Mouse (Mus musculus) bone marrow macrophage, adult 2 months (primary cell): Measurements from ENCODE around the gene Col20a1. TPM values are rescaled to one million over a fixed set of nuclear protein-coding genes. Genes with fewer than 3 reads are reported as not detected.

Experiments used
- H3K27ac ChIP-seq: 2 replicates; pipeline ENCODE4 v1.5.1; 2012; ENCODE audit warnings: low read depth, low read length; ENCODE audit not compliant: insufficient read depth
- H3K4me1 ChIP-seq: 2 replicates; pipeline ENCODE4 v1.6.1; 2012; ENCODE audit warnings: low read length; ENCODE audit not compliant: control insufficient read depth, insufficient read depth
- H3K4me3 ChIP-seq: 2 replicates; pipeline ENCODE4 v1.5.1; 2012; ENCODE audit warnings: mild to moderate bottlenecking, low read length, moderate library complexity; ENCODE audit not compliant: insufficient read depth
- CTCF ChIP-seq: IDR thresholded peaks from 2 replicates; pipeline ENCODE4 v1.5.1; 2012; ENCODE audit warnings: low read depth, mild to moderate bottlenecking, low read length, moderate library complexity
- POLR2A ChIP-seq: IDR thresholded peaks from 2 replicates; pipeline ENCODE4 v1.6.1; 2012; ENCODE audit warnings: mild to moderate bottlenecking, low read depth, low read length, borderline replicate concordance
- polyA plus RNA-seq: library from polyadenylated mRNA; stranded (reverse); fragments of >200 nt; gene quantifications from 2 replicates; pipeline ENCODE4 v1.2.4, GENCODE M21; 2012; ENCODE audit not compliant: missing spikeins, insufficient read depth, insufficient read length

The Col20a1 gene
- polyA plus RNA-seq, 1 experiment, result 1.9 TPM

DNA sequence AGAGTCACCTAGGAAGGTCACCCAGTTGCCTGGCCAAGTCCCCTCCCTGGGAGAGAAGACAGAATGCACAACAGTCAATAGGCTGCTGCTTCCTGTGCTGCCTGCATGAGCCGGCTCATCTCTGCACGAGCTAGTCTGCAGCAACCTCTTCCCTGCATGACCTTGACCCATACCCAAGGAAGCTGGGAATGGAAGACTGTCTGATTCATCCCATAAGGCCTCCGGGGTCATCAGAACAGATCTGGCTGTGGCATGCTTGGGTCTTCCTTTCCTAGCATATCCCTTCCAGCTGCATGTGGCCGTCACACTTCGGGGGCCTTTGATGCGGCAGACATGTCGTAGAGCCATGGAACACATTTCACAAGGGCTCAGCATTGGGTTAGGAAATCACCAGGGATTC is 48.9 kb downstream of the Col20a1 start:
- H3K27ac ChIP-seq, result no peak overlapping the region
- TF ChIP-seq CTCF (no peak), POLR2A (no peak)
- H3K4me3 ChIP-seq, result no peak overlapping the region

DNA sequence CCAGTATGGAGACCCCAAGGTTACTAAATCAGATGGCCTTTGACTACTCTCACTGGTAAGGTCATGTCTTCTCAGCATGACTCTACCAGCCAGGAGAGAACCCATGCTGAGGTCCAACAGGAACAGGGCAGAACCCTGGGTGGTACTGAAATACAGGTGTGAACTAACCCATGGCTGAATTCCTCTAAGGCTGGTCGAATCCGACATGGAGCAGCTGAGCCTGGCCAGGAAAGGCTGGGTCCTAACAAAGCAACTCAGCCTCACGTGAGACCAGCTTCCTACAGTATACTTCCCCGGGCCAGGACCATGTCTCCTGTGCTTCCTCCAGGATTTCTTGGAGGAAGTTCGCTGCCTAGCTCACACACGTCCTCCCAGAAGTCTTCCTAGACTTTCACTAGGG is 50.2 kb downstream of the Col20a1 start:
- no peak overlapping the region for H3K4me3 ChIP-seq
- H3K27ac ChIP-seq, result no peak overlapping the region
- H3K4me1 ChIP-seq, result no peaks in the 10 kb centered on the region
- TF ChIP-seq POLR2A, result no peak
- no peak for TF ChIP-seq CTCF

More for the DNA sequence above, 48.9 kb downstream of the Col20a1 start:
- no peaks in the 10 kb centered on the region for H3K4me1 ChIP-seq

DNA sequence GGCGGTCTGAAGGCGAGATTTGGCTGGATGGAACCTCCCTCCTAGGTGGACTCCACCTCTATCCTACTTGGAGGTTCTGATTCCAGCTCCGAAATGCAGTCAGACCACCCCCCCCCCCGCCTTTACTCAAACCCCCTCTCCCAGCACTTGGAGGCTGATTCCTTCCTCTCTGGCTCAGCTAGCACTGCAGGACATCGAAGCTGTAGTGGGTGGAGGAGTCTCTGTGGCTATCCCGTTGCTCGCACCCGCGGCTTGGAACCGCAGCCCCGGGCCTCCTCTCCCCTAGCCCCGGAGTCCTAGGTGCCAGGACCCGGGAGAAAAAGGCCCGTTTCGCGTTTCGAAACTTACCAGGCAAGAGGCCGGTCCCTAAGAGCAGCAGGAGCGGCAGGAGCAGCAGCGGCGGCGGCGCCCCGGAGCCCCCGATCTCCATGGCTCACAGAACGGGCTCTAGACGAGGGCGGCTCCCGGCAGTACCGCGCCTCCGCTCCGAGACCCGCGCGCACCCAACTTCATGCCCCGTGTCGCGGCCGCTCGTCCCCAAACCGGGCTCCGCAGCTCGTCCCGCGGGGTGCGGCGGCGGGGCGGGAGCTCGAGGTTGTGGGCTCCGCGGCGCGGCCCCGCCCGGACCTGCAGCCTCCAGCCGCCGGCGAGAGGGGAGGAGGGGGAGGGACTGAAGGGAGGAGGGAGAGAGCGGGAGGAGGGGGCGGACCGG is 52.5 kb downstream of the Col20a1 start:
- Histone ChIP-seq H3K4me3 (no peak overlapping the region), H3K27ac (no peak overlapping the region), H3K4me1 (no peaks in the 10 kb centered on the region)
- no peak for TF ChIP-seq POLR2A
- no peak for TF ChIP-seq CTCF

DNA sequence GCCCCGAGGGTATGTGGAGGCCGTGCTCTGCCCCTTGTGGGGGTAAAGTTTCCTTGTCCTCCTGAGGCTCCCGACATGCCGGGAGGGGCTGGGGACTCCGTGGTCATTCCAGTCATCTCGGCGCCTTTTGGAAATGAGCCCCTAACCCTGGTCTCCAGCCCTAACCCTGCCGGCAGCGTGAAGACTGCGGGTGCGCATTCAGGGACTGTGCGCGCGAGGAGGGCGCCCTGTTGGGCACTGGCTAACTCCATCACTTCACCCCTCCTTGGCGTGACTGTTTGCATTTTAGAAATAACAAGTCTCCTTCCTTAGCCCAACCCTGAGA is 53.0 kb downstream of the Col20a1 start:
- H3K4me3 ChIP-seq, result no peak overlapping the region
- no peak overlapping the region for H3K27ac ChIP-seq
- TF ChIP-seq CTCF (no peak), POLR2A (no peak)
- no peaks in the 10 kb centered on the region for H3K4me1 ChIP-seq

DNA sequence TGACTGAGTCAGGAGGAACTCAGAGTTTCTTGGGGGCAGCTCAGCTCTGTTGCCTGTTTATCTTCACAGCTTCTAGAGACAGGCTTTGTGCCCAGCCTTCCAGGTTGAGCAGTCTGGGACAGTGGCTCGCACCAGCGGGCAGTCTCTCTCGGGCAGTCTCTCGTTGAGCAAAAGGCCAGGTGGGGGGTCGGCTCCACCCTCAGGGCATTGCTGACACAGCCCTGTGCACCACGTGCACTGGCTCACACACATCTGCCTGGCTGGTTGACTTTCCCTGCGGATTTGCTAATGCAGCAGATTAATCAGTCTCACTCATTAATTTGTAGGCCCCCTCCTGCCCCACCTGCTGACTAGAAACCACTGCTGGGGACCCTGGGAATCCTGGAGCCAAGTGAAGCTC is 55.6 kb downstream of the Col20a1 start:
- TF ChIP-seq POLR2A, result no peak
- TF ChIP-seq CTCF, result no peak
- Histone ChIP-seq H3K4me1 (no peaks in the 10 kb centered on the region), H3K4me3 (no peak overlapping the region), H3K27ac (no peak overlapping the region)

DNA sequence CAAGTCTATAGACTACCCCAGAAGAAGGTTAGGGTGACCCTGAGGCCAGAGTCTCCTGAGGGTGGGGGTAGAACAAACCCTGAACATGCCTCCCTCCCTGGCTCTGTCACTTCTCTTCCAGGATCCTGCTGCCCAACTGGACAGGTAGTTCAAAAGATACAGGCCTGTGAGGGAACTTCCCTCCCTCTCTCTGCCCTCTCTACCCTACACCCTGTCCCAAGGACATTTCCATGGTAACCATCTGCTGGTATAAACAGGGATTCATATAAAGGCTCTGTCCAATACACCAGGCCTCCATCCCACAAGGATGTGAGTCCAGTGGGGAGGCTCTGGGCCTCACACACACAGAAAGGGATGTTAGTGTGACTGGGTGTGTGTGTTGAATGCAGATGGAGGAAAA is 56.0 kb downstream of the Col20a1 start:
- Histone ChIP-seq H3K4me3 (no peak overlapping the region), H3K4me1 (no peaks in the 10 kb centered on the region), H3K27ac (no peak overlapping the region)
- TF ChIP-seq POLR2A, result no peak
- TF ChIP-seq CTCF, result no peak

DNA sequence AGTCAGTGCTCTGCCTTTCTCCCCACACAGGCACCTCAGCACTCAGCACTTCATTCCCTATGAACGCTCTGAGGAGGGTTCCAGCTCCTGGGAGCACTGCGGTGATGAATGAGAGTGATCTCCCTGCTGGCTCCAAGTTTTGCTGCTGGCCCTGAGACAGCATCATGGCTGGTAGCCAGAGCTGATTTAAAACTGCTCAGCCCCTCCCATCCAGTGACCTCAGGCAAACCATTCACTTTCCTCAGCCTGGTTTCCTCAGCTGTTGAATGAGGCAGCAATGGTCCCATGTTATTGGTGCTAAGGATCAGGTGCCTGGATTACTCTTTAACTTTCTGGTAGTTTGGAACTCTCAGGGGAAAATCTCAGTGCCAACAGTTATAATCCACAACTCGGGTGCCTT is 57.1 kb downstream of the Col20a1 start, which contains the start of gene Chrna4:
Gene Chrna4 (minus strand): TSS at position 110 of the 400 bp plus-strand sequence.
- Histone ChIP-seq H3K4me1 (no peaks in the 10 kb centered on the region), H3K27ac (no peak within 1 kb of the TSS), H3K4me3 (no peak within 1 kb of the TSS)
- TF ChIP-seq POLR2A (no peak), CTCF (no peak)

DNA sequence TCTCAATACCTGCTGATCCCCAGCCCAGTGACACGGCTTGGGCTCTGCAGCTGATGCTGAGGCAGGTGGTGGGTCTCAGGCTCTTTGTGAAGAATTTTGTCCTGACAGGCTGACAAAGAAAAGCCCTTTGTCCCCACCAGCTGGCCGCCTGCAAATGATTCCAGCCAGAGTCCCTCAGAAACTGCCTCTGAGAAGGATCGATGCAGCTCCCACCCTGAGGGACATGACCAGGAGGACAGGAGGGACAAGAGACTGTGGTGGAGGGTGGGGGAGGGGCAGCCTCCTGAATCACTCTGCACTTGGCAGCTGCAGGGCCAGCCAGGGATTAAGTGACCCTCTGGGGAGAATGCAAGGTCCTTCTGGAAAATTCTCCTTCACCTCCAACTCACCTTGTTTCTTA is 57.7 kb downstream of the Col20a1 start:
- TF ChIP-seq POLR2A (no peak), CTCF (no peak)
- Histone ChIP-seq H3K27ac (no peak overlapping the region), H3K4me1 (no peaks in the 10 kb centered on the region), H3K4me3 (no peak overlapping the region)

DNA sequence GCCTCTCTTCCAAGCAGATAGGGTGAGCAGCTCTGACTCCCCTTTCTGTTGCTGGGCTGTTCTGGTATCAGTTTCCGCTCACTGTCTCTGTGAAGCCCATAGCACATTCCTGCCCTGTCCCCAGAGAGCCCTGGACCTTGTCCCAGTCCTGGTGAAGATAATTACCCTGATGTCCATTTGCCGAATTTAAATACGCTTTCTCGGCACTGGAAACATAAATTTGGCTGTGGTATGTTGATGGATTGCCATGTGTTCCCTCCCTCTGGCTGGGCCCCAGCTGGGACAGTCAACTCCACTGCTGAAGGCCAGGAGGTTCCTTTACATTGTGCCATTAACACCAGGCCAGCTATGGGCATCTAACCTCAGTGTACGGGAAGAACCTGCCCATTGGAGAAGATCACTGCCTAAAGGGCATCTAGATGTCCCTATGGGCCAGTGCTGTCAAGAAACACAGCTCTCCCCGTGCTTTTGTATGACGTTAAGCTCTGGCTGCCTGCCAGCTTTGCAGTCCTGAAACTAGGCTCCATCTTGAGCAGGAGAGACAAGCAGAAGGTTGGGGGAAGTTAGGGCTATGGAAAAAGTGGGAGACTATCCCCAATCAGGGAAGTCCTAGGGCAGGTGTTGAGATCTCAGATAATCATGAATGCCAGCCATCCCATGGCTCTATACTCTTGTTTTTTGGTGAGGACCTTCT is 62.1 kb downstream of the Col20a1 start:
- H3K4me3 ChIP-seq, result no peak overlapping the region
- no peaks in the 10 kb centered on the region for H3K4me1 ChIP-seq
- TF ChIP-seq POLR2A (no peak), CTCF (no peak)
- no peak overlapping the region for H3K27ac ChIP-seq

DNA sequence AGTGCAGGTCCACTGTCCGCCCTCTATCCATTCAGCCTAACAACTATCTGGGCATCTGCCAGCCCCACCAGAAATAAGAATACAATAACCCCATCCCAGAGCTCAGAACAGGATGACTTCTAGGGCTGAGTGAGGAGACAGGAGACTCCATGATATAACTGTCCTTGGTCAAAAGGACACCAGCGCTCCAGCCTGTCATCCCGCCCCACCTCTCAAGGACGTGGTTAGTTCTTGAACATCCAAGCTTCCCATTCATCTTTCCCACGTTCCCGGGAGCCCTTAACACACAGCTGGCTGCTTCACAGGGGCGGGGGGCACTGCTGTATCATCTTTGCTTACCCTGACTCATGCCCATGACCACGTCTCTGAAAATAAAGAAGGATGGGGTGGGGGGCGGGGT is 62.7 kb downstream of the Col20a1 start:
- Histone ChIP-seq H3K27ac (no peak overlapping the region), H3K4me3 (no peak overlapping the region), H3K4me1 (no peaks in the 10 kb centered on the region)
- TF ChIP-seq POLR2A, result no peak
- TF ChIP-seq CTCF, result no peak
